Mouse (Mus musculus): ENCODE results near the gene Atl1.

Gene Atl1

DNA sequence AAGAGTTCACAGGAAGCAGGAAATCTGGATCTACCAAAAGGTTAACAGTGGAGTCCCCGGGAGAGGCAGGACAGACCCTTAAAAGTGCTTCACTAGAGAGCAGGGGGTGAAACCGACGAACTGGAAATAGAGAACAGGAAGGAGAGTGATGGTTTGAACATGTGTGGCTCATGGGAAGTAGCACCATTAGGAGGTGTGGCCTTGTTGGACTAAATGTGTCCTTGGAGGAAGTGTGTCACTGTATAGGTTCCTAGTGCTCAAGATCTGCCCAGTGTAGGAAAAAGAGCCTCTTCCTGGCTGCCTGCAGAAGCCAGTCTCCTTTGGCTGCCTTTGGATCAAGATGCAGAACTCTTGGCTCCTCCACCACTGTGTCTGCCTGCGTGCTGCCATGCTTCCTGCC lies 112.7 kb downstream of the Atl1 start:
- no peak for DNase-seq (ENCODE audit: low read depth in 2 of 2, low spot score in 2 of 2)

DNA sequence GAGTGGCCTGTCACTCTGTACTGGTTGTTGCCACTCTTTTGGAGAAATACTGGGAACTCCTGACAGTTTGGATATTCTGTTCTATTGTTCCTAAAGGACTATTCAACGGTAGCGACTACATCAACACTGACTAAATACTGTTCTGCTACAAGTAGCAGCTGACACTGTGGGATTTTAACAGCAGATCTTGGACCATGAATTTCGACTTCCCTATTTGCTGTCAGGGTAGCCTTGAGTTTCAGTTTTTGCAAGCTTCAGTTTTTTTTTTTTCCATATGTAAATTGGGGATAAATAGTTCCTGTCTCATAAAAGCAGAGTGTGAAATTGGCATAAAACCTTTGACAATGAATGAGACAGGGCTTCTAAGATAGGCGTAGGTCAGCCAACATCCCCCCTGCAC lies 117.9 kb downstream of the Atl1 start:
- DNase-seq (ENCODE audit: low read depth in 2 of 2, low spot score in 2 of 2): no peak

DNA sequence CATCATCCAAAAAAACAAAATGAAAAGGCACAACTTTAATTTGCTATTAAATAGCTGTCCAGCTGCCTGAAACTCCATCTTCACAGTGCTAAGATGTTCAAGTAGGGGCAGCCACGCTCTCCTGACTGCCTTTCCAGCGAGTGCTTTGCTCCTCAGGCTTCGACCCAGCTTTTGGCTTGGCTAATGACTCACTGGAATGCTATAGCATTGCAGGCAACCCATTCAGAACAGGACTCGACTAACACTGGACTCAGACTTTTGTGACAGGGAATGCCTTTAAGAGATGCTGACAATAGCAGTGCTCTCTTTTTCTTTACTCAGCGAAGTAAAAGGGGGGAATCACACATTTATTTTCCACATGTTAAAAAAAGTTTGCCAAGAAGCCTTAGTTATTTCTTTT lies 119.3 kb downstream of the Atl1 start:
- no peak for DNase-seq (ENCODE audit: low read depth in 2 of 2, low spot score in 2 of 2)

DNA sequence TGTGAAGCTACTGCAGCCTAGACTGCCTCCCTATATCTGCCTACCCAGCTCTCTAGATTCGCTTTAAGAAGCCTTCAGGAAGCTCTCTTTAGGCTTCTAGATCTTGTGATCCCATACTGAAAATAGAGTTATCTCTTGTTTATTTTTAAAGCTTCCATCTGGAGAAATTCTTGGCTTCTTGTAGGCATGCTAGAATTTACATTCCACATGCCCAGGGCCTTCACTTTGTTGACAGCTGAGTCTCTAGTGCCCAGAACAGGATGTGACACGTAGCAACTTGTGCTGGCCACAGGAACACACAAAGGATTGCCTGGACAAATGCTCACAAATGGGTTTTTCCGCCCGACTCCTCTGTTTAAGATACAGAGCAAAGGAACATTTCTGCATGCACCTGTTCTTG lies 123.5 kb downstream of the Atl1 start:
- no peak for DNase-seq (ENCODE audit: low read depth in 2 of 2, low spot score in 2 of 2)
